Comparison of ENCODE assay signal across 36 mouse cellular contexts in genomic region chr19:9057679-9058078, GRCm38 (mm10). TPM values are rescaled to one million over a fixed set of nuclear protein-coding genes. Genes with fewer than 3 reads are reported as not detected.
DNase-seq lines count a peak whose midpoint lies in the region; ATAC-seq and TF ChIP-seq lines count a peak whose summit lies in the region.
"Had no signal": no experiment of that assay in that cellular context is flagged by ENCODE, and none has a peak within 500 bp of the region (broad histone marks: within the 10 kb centered on the region; RNA-seq: fewer than 3 reads in every experiment).

No protein-coding gene starts in this region.

- no peaks in the 10 kb centered on the region for H3K36me3 ChIP-seq in liver, embryonic 16.5 days (ENCODE audit: control insufficient read depth, insufficient read depth)
- H3K36me3 ChIP-seq in liver, embryonic 12.5 days, result no peaks in the 10 kb centered on the region
- H3K36me3 ChIP-seq: embryonic facial prominence, embryonic 10.5 days; embryonic facial prominence, embryonic 13.5 days; forebrain, embryonic 10.5 days; G1E; heart, embryonic 12.5 days; heart, embryonic 15.5 days had no signal

- peaks cover 8% of the 10 kb centered on the region for H3K4me1 ChIP-seq in liver, embryonic 16.5 days (ENCODE audit: control insufficient read depth, low read depth, low read length)
- H3K4me1 ChIP-seq in liver, embryonic 12.5 days, result peaks cover 30% of the 10 kb centered on the region
- peaks cover 9% of the 10 kb centered on the region for H3K4me1 ChIP-seq in embryonic fibroblast, embryonic 13.5 days (ENCODE audit: control insufficient read depth, insufficient read depth, low read length)
- H3K4me1 ChIP-seq: forebrain, embryonic 13.5 days had no signal

- no peaks in the 10 kb centered on the region for H3K9me3 ChIP-seq in liver, embryonic 16.5 days (replicated peaks; ENCODE audit: control insufficient read depth, low read length)
- H3K9me3 ChIP-seq in liver, embryonic 12.5 days (replicated peaks), result no peaks in the 10 kb centered on the region
- H3K9me3 ChIP-seq: embryonic facial prominence, embryonic 10.5 days; embryonic facial prominence, embryonic 13.5 days; forebrain, embryonic 10.5 days; forebrain, embryonic 13.5 days; G1E; heart, embryonic 12.5 days; heart, embryonic 15.5 days had no signal

- H3K27ac ChIP-seq in gastrocnemius, adult 2 months, result peak overlapping the region; percentile 35; the same call in 1 of the 2 replicates
- no peak overlapping the region for H3K27ac ChIP-seq in liver, embryonic 16.5 days (ENCODE audit: low read length)
- no peak overlapping the region for H3K27ac ChIP-seq in liver, embryonic 12.5 days
- peak overlapping the region; percentile 87; the same call in 1 of the 2 replicates for H3K27ac ChIP-seq in embryonic fibroblast, embryonic 13.5 days (ENCODE audit: insufficient read depth, low read length)
- H3K27ac ChIP-seq: embryonic facial prominence, embryonic 10.5 days; embryonic facial prominence, embryonic 13.5 days; forebrain, embryonic 10.5 days; forebrain, embryonic 13.5 days; heart, embryonic 15.5 days; hindbrain, embryonic 14.5 days; hindbrain, postnatal 0 days had no signal

- no peak for TF ChIP-seq CTCF in gastrocnemius, adult 2 months (IDR thresholded peaks at IDR 0.05)
- no peak for TF ChIP-seq CTCF in embryonic fibroblast, embryonic 13.5 days (IDR thresholded peaks at IDR 0.05; ENCODE audit: borderline replicate concordance, insufficient read depth, low read length)

- H3K9ac ChIP-seq in liver, embryonic 16.5 days (ENCODE audit: low read depth, low read length), result no peak overlapping the region
- H3K9ac ChIP-seq in liver, embryonic 12.5 days, result no peak overlapping the region
- H3K9ac ChIP-seq: embryonic facial prominence, embryonic 13.5 days; forebrain, embryonic 13.5 days; heart, embryonic 12.5 days; heart, embryonic 15.5 days; hindbrain, embryonic 14.5 days had no signal

- H3K4me2 ChIP-seq in liver, embryonic 16.5 days (ENCODE audit: low read depth, low read length), result no peak overlapping the region
- H3K4me2 ChIP-seq in liver, embryonic 12.5 days, result no peak overlapping the region
- H3K4me2 ChIP-seq: embryonic facial prominence, embryonic 13.5 days; forebrain, embryonic 13.5 days; heart, embryonic 12.5 days; heart, embryonic 15.5 days; hindbrain, embryonic 14.5 days had no signal

- peak; percentile 19; the same call in 1 of the 2 replicates for ATAC-seq in liver, embryonic 16.5 days (ENCODE audit: low read depth)
- no peak for ATAC-seq in liver, embryonic 12.5 days
- no peak for ATAC-seq in cerebellum, adult (ENCODE audit: insufficient number of reproducible peaks, low FRiP score, low TSS enrichment)
- ATAC-seq: activated CD4-positive, CD25-positive, alpha-beta regulatory T cell, adult 4 months; forebrain, embryonic 13.5 days; forebrain, embryonic 16.5 days; hindbrain, postnatal 0 days; inflammation-experienced regulatory T-cells, adult 6 months; intestine, embryonic 16.5 days had no signal

- H3K4me3 ChIP-seq in gastrocnemius, adult 2 months, result no peak overlapping the region
- no peak overlapping the region for H3K4me3 ChIP-seq in liver, embryonic 16.5 days (ENCODE audit: low read depth, low read length)
- no peak overlapping the region for H3K4me3 ChIP-seq in liver, embryonic 12.5 days
- H3K4me3 ChIP-seq in embryonic fibroblast, embryonic 13.5 days (ENCODE audit: insufficient read depth, low read length), result no peak overlapping the region
- H3K4me3 ChIP-seq: embryonic facial prominence, embryonic 10.5 days; embryonic facial prominence, embryonic 13.5 days; forebrain, embryonic 10.5 days; forebrain, embryonic 13.5 days; heart, embryonic 12.5 days; heart, embryonic 15.5 days had no signal

- intact Hi-C loops in gastrocnemius, adult 2 months (cut with DNase I), result no loop called here

- no peaks in the 10 kb centered on the region for H3K27me3 ChIP-seq in liver, embryonic 16.5 days (ENCODE audit: control insufficient read depth, insufficient read depth, low read depth, low read length)
- H3K27me3 ChIP-seq in liver, embryonic 12.5 days (replicated peaks), result no peaks in the 10 kb centered on the region
- H3K27me3 ChIP-seq: CH12.LX; embryonic facial prominence, embryonic 13.5 days; forebrain, embryonic 13.5 days; heart, embryonic 12.5 days; heart, embryonic 15.5 days had no signal

- TF ChIP-seq POLR2A in embryonic fibroblast, embryonic 13.5 days (IDR thresholded peaks at IDR 0.05; ENCODE audit: low read depth, low read length), result no peak

- no peak for DNase-seq in gastrocnemius, adult 2 months
- no peak for DNase-seq in gastrocnemius, postnatal 4 days (ENCODE audit: low spot score in 2 of 2)
- no peak for DNase-seq in frontal cortex, postnatal 36 days (ENCODE audit: low spot score in 2 of 2)
- DNase-seq in cerebellum, adult 8-10 months, result no peak
- DNase-seq: adrenal gland, adult 8-10 months; adrenal gland, postnatal 25 days; cerebellum, adult 11 months; cerebellum, adult 2 months; cerebellum, postnatal 10 days; cerebellum, postnatal 36 days; embryo, embryonic 11 days; gastrocnemius, postnatal 10 days; gastrocnemius, postnatal 36 days; heart, adult 18-20 months; heart, postnatal 14 days; heart, postnatal 4 days had no signal

RNA-seq across cellular contexts. Expression of gene Scgb1a1, which starts 30.1 kb away (rescaled TPM):
- total RNA-seq in gastrocnemius, adult 2 months (2021), result not detected
- 1 to 10 TPM; 1.7 to 5.3 TPM for total RNA-seq in gastrocnemius, postnatal 4 days (2021)
- not detected in 2 replicates for polyA plus RNA-seq in liver, embryonic 16.5 days (2015; fragmentation: Nextera tagmentation; extraction: Ambion mirVana)
- not detected in 2 replicates for polyA plus RNA-seq in liver, embryonic 12.5 days (2016; fragmentation: Nextera tagmentation; extraction: Ambion mirVana)
- not detected in 2 replicates for polyA plus RNA-seq in embryonic fibroblast, embryonic 13.5 days (2011; ENCODE audit: insufficient read length, low read depth, missing spikeins)
- total RNA-seq: adrenal gland, postnatal 25 days; CH12.LX; G1E; gastrocnemius, postnatal 36 days; heart, postnatal 4 days; hindbrain, postnatal 0 days had no signal
- polyA plus RNA-seq: activated CD4-positive, CD25-positive, alpha-beta regulatory T cell, adult 4 months; cerebellum, adult 2 months; cortical plate, adult 2 months; embryonic facial prominence, embryonic 10.5 days; embryonic facial prominence, embryonic 13.5 days; forebrain, embryonic 10.5 days; forebrain, embryonic 13.5 days; forebrain, embryonic 16.5 days; G1E; heart, embryonic 12.5 days; hindbrain, embryonic 11.5 days; hindbrain, embryonic 14.5 days; hindbrain, postnatal 0 days; inflammation-experienced regulatory T-cells, adult 6 months; intestine, embryonic 16.5 days had no signal

Comparison
In these comparisons a context has a peak if more than half of its experiments do, and no peak if none do; other contexts are left out.
1. H3K27ac ChIP-seq: peak in gastrocnemius, adult 2 months (single experiment) and embryonic fibroblast, embryonic 13.5 days (single experiment); none in liver, embryonic 16.5 days (single experiment) and liver, embryonic 12.5 days (single experiment).